Mouse (Mus musculus) stomach, embryonic 16.5 days (tissue): Measurements from ENCODE around the gene Rpl38. TPM values are rescaled to one million over a fixed set of nuclear protein-coding genes. Genes with fewer than 3 reads are reported as not detected.
"Not testable (repeated sequence)": the region's sequence is repeated elsewhere in the genome, so short reads cannot be mapped to it uniquely, and the experiment has no call there.

ENCODE experiments used
- ATAC-seq: fragments of 200-750 bp; cut with Nextera tagmentation; 2 replicates; pipeline ENCODE4 v1.8.0; 2017; ENCODE audit warnings: moderate number of reproducible peaks, moderate TSS enrichment; ENCODE audit not compliant: insufficient read depth, low FRiP score
- H3K27ac ChIP-seq: fragments of 300-500 bp; sonication (generic); 2 replicates; pipeline ENCODE4 v1.5.1; 2014; ENCODE audit warnings: low read length
- H3K27me3 ChIP-seq: fragments of 300-500 bp; sonication (generic); 2 replicates; pipeline ENCODE4 v1.6.1; 2014; ENCODE audit warnings: low read length, control low read depth, mixed read lengths; ENCODE audit not compliant: control insufficient read depth, insufficient read depth
- H3K36me3 ChIP-seq: fragments of 300-500 bp; sonication (generic); 2 replicates; pipeline ENCODE4 v1.6.1; 2014; ENCODE audit warnings: low read length; ENCODE audit not compliant: control insufficient read depth, insufficient read depth
- H3K4me1 ChIP-seq: fragments of 300-500 bp; sonication (generic); 2 replicates; pipeline ENCODE4 v1.6.1; 2014; ENCODE audit warnings: low read length, control low read depth, mixed read lengths; ENCODE audit not compliant: control insufficient read depth, insufficient read depth
- H3K4me2 ChIP-seq: fragments of 300-500 bp; sonication (generic); 2 replicates; pipeline ENCODE4 v1.6.1; 2014; ENCODE audit warnings: low read depth, low read length, mixed read lengths
- H3K4me3 ChIP-seq: fragments of 300-500 bp; sonication (generic); replicated peaks from 2 replicates; pipeline ENCODE4 v1.5.1; 2014; ENCODE audit warnings: mild to moderate bottlenecking, low read length
- H3K9ac ChIP-seq: fragments of 300-500 bp; sonication (generic); 2 replicates; pipeline ENCODE4 v1.6.1; 2014; ENCODE audit warnings: low read length
- H3K9me3 ChIP-seq: fragments of 300-500 bp; sonication (generic); replicated peaks from 2 replicates; pipeline ENCODE4 v1.6.1; 2016; ENCODE audit warnings: low read length, control low read depth; ENCODE audit not compliant: control insufficient read depth
- WGBS: fragments of 180-500 bp; shearing (Covaris S2); extraction: QIAGEN DNeasy Blood & Tissue Kit; methylation state at CpG from one replicate; pipeline ENCODE4 v1.1.7; 2014; 5-methylcytosine and 5-hydroxymethylcytosine counted together
- polyA plus RNA-seq: library from polyadenylated mRNA; unstranded; fragments of >200 nt; fragmentation: Nextera tagmentation; extraction: Ambion mirVana; gene quantifications from 2 replicates; pipeline ENCODE4 v1.2.1, GENCODE M21; 2015

Rpl38 gene
- polyA plus RNA-seq, 1 experiment from 2014 or later: 998 TPM

DNA sequence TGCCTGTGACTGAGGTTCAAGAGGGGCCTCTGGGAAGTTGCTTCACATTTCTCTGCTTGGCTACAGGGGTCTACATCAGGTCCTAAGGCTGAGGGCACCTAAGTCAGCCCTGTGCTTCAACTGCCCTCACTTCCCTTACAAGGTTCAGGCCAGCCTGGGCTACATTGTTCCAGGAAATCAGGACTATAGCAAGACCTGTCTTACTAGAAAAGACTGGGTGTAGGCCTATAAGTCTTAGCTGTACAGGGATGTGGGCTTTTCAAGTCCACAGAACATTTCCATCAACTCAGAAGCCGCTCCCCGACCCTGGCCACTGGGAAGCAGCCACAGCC, 5.4 kb downstream of the Rpl38 start:
- WGBS: 65% methylated on average over 2 of the region's 2 CpGs
- Histone ChIP-seq H3K9me3 (no peaks in the 10 kb centered on the region), H3K4me2 (no peak overlapping the region), H3K36me3 (0 out of 2 replicates have a peak, but pooled peaks cover 4% of the 10 kb centered on the region), H3K9ac (no peak overlapping the region), H3K27me3 (no peaks in the 10 kb centered on the region), H3K4me1 (peaks cover 22% of the 10 kb centered on the region), H3K27ac (no peak overlapping the region), H3K4me3 (no peak overlapping the region)
- ATAC-seq: no peak

GRCm38 (mm10) chr11:114674180-114674579, 5.9 kb downstream of the Rpl38 start:
- no peaks in the 10 kb centered on the region for H3K27me3 ChIP-seq
- no peak overlapping the region for H3K4me3 ChIP-seq
- H3K9me3 ChIP-seq: no peaks in the 10 kb centered on the region
- no peak for ATAC-seq
- H3K9ac ChIP-seq: no peak overlapping the region
- H3K4me2 ChIP-seq: no peak overlapping the region
- peaks cover 24% of the 10 kb centered on the region for H3K4me1 ChIP-seq
- no peak overlapping the region for H3K27ac ChIP-seq
- 54% methylated on average over 8 of the region's 8 CpGs for WGBS
- H3K36me3 ChIP-seq: 0 out of 2 replicates have a peak, but pooled peaks cover 4% of the 10 kb centered on the region

DNA sequence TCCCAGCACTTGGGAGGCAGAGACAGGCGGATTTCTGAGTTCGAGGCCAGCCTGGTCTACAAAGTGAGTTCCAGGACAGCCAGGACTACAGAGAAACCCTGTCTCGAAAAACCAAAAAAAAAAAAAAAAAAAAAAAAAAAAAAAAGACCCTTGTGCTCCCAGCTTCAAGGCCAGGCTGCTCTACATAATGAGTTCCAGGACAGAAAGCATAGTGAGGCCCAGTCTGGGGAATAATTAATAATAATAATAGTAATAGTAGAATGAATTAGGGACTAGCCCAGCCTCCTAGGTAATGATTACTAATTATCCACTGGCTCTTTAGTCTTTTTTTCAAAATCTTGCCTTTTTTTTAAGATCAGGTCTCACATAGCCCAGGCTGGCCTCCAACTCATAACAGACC, 6.5 kb downstream of the Rpl38 start:
- H3K4me3 ChIP-seq: peak overlapping the region; percentile 65
- H3K4me1 ChIP-seq: peaks cover 24% of the 10 kb centered on the region
- not testable (repeated sequence) for H3K27ac ChIP-seq, H3K36me3 ChIP-seq, H3K9me3 ChIP-seq, ATAC-seq, H3K9ac ChIP-seq, H3K27me3 ChIP-seq
- 94% methylated on average over 2 of the region's 3 CpGs for WGBS
- H3K4me2 ChIP-seq: peak overlapping the region; percentile 95

GRCm38 (mm10) chr11:114675341-114675825, 7.1 kb downstream of the Rpl38 start, which contains the start of gene Ttyh2:
Ttyh2 (plus strand) TSS chr11:114675431.
- peak within 1 kb of the TSS; percentile 76 for H3K9ac ChIP-seq
- H3K9me3 ChIP-seq: no peaks in the 10 kb centered on the region
- H3K4me3 ChIP-seq: peak within 1 kb of the TSS; percentile 65
- no peaks in the 10 kb centered on the region for H3K27me3 ChIP-seq
- H3K4me2 ChIP-seq: peak within 1 kb of the TSS; percentile 95
- H3K36me3 ChIP-seq: 0 out of 2 replicates have a peak, but pooled peaks cover 4% of the 10 kb centered on the region
- peak; percentile 91 for ATAC-seq
- WGBS: under 1% methylated on average over 40 of the region's 40 CpGs
- peaks cover 24% of the 10 kb centered on the region for H3K4me1 ChIP-seq
- peak within 1 kb of the TSS; percentile 15 for H3K27ac ChIP-seq

- Histone ChIP-seq H3K4me1 (peaks cover 20% of the 10 kb centered on the region), H3K27me3 (no peaks in the 10 kb centered on the region), H3K36me3 (no peaks in the 10 kb centered on the region), H3K9ac (peak overlapping the region; percentile 76), H3K27ac (peak overlapping the region; percentile 15), H3K9me3 (no peaks in the 10 kb centered on the region), H3K4me2 (peak overlapping the region; percentile 95), H3K4me3 (peak overlapping the region; percentile 65)
- 3% methylated on average over 27 of the region's 27 CpGs for WGBS
- ATAC-seq: no peak
Observed at GRCm38 (mm10) chr11:114675826-114676401, 7.6 kb downstream of the Rpl38 start.

DNA sequence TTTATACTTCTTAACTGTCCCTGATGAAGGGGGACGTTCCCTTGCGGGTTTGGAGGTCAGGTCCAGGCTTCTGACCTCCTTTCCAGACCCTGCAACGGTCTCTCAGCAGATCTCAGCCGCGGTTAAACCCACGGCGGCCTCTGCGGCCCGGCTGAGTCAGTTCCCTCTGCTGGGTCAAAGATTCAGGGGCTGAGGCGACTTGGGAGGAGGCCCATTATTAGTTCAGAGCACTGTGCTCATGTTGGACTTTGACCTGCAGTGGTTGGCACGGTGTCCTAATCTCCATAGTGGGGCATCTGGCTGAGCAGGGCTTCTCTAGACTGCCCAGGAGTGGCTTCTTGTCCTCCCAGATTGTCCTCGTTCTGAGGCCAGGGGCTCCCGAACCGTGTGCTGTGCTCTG, 8.1 kb downstream of the Rpl38 start:
- H3K4me2 ChIP-seq: peak overlapping the region; percentile 95
- H3K36me3 ChIP-seq: no peaks in the 10 kb centered on the region
- H3K4me3 ChIP-seq: peak overlapping the region; percentile 65
- peak; percentile 44 for ATAC-seq
- peak overlapping the region; percentile 76 for H3K9ac ChIP-seq
- H3K4me1 ChIP-seq: peaks cover 18% of the 10 kb centered on the region
- H3K9me3 ChIP-seq: no peaks in the 10 kb centered on the region
- 14% methylated on average over 14 of the region's 14 CpGs for WGBS
- H3K27ac ChIP-seq: peak overlapping the region; percentile 1; the same call in 1 of the 2 replicates
- no peaks in the 10 kb centered on the region for H3K27me3 ChIP-seq

- no peak for ATAC-seq
- Histone ChIP-seq H3K27me3 (no peaks in the 10 kb centered on the region), H3K9ac (peak overlapping the region; percentile 76; the same call in 1 of the 2 replicates), H3K4me1 (peaks cover 18% of the 10 kb centered on the region), H3K4me2 (peak overlapping the region; percentile 95), H3K9me3 (no peaks in the 10 kb centered on the region), H3K4me3 (peak overlapping the region; percentile 65), H3K36me3 (no peaks in the 10 kb centered on the region), H3K27ac (peak overlapping the region; percentile 1; the same call in 1 of the 2 replicates)
- 48% methylated on average over 9 of the region's 9 CpGs for whole genome bisulfite sequencing
Observed at GRCm38 (mm10) chr11:114676896-114677530, 8.7 kb downstream of the Rpl38 start.

DNA sequence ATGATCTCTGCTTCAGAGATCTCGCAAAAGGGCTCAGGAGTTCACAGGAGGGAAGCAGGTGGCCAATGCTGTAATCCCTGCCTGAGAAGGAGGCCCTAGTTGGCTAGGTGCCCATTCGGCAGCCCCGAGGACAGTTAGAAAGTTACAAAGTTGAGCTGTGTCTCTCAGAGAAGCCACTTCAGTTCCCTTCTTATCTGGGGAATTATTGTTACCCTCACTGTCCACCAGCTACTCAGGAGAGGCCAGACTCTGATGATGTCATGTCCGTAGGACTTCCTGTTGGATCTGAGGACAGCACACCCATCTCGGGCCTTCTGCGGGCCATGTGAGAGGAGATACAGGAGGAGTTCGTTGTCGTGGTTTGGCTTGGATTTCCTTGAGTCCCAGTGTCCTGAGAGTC, 11.3 kb downstream of the Rpl38 start:
- no peak for ATAC-seq
- H3K27me3 ChIP-seq: no peaks in the 10 kb centered on the region
- H3K27ac ChIP-seq: peak overlapping the region; percentile 38
- H3K4me2 ChIP-seq: no peak overlapping the region
- H3K36me3 ChIP-seq: no peaks in the 10 kb centered on the region
- 0 out of 2 replicates have a peak overlapping the region, but pooled peaks have one; percentile 10 for H3K9ac ChIP-seq
- 51% methylated on average over 8 of the region's 8 CpGs for WGBS
- no peak overlapping the region for H3K4me3 ChIP-seq
- peaks cover 18% of the 10 kb centered on the region for H3K4me1 ChIP-seq
- no peaks in the 10 kb centered on the region for H3K9me3 ChIP-seq

DNA sequence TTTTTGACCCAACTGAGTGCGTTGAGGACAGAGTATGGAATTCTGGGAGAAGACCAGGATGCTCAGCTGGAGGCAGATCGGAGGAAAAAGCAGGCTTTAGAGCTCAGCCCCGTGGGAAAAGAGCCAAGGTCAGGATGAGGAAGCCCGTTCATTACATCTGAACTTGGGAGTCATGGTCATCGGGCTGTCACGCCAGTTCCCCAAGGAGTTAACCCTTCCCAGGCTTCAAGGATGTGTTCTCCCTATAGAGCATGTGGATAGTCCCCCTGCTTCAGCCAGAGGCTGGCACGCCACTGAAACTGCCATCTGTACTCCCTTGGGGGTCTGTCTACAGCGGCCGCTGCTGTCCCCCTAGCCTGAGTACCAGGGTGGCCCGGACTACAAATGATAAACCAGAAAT, 12.0 kb downstream of the Rpl38 start:
- H3K36me3 ChIP-seq: no peaks in the 10 kb centered on the region
- H3K27ac ChIP-seq: no peak overlapping the region
- H3K4me3 ChIP-seq: no peak overlapping the region
- H3K4me2 ChIP-seq: no peak overlapping the region
- H3K9me3 ChIP-seq: no peaks in the 10 kb centered on the region
- WGBS: 46% methylated on average over 10 of the region's 10 CpGs
- peaks cover 20% of the 10 kb centered on the region for H3K4me1 ChIP-seq
- ATAC-seq: no peak
- H3K9ac ChIP-seq: no peak overlapping the region
- no peaks in the 10 kb centered on the region for H3K27me3 ChIP-seq
